Mouse (Mus musculus) heart, adult 2 months (tissue): ENCODE data around the gene Ramp2.

Experiments
- CTCF ChIP-seq: fragments of 200-600 bp; IDR thresholded peaks from 2 replicates; pipeline ENCODE4 v1.8.1; 2022; ENCODE audit warnings: antibody characterized with exemption, mild to moderate bottlenecking, moderate library complexity
- EP300 ChIP-seq: fragments of 200-500 bp; IDR thresholded peaks from 2 replicates; pipeline ENCODE4 v1.6.1; 2011; ENCODE audit warnings: low read depth, low read length, control low read depth; ENCODE audit not compliant: insufficient read depth

DNA sequence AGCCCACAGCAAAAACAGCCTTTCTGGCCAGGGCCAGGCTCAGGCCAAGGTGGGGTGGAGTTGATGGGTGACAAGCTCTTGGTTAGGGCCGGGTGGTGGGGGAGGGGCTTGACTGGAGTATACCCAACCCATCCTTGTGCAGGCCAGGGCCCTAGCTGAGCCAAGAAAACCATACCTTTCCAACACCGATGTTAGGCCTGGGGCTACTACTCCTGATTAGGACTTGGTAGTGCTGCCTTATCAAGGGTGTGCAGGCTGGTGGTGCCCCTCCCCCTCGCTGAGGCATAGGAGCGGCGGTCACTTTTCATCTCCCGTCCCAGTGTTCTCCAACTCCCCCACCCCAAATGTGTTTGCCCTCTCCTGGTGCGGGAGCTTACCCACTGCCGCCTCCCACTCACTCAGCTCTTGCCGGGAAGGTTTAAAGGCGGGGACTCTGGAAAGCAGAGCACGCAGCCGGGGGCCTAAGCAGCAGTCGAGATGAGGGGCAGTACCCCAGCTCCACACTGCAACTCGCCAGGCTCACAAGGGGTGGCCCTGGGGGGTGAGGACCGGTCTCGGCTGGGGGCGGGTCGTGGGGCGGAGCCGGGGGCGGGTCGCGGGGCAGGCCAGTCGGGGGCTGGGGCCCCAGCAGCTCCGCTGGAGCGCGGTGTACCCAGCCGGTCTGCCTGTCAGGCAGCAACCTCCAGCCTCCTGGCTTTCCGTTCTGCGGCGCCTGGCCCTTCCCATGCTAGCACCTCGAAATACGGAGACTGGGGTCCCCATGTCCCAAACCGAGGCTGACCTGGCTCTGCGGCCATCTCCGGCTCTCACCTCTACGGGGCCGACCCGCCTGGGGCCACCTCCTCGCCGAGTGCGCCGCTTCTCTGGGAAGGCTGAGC is 14.4 kb downstream of the Ramp2 start, which contains the start of gene Wnk4:
- TF ChIP-seq EP300 (peak; percentile 11; the same call in 1 of the 2 replicates), CTCF (no peak)
